Mouse (Mus musculus) lung, embryonic 15.5 days (tissue): ENCODE data around the gene Cenpn. TPM values are rescaled to one million over a fixed set of nuclear protein-coding genes. Genes with fewer than 3 reads are reported as not detected.

Experiments
- ATAC-seq: fragments of 200-750 bp; cut with Nextera tagmentation; 2 replicates; pipeline ENCODE4 v1.8.0; 2017; ENCODE audit warnings: moderate number of reproducible peaks, borderline replicate concordance; ENCODE audit not compliant: low FRiP score, low TSS enrichment; ENCODE audit errors: extremely low read depth
- H3K27ac ChIP-seq: fragments of 300-500 bp; sonication (generic); 2 replicates; pipeline ENCODE4 v1.5.1; 2015; ENCODE audit warnings: moderate library complexity, mild to moderate bottlenecking, inconsistent platforms
- H3K27me3 ChIP-seq: fragments of 300-500 bp; sonication (generic); 2 replicates; pipeline ENCODE4 v1.6.1; 2015; ENCODE audit warnings: inconsistent platforms
- H3K36me3 ChIP-seq: fragments of 300-500 bp; sonication (generic); 2 replicates; pipeline ENCODE4 v1.6.1; 2015; ENCODE audit warnings: inconsistent platforms
- H3K4me1 ChIP-seq: fragments of 300-500 bp; sonication (generic); 2 replicates; pipeline ENCODE4 v1.6.1; 2015; ENCODE audit warnings: inconsistent platforms
- H3K4me2 ChIP-seq: fragments of 300-500 bp; sonication (generic); 2 replicates; pipeline ENCODE4 v1.6.1; 2015; ENCODE audit warnings: inconsistent platforms, mild to moderate bottlenecking, moderate library complexity
- H3K4me3 ChIP-seq: fragments of 300-500 bp; sonication (generic); 2 replicates; pipeline ENCODE4 v1.5.1; 2015; ENCODE audit warnings: mild to moderate bottlenecking, inconsistent platforms
- H3K9ac ChIP-seq: fragments of 300-500 bp; sonication (generic); 2 replicates; pipeline ENCODE4 v1.6.1; 2015; ENCODE audit warnings: inconsistent platforms
- H3K9me3 ChIP-seq: fragments of 300-500 bp; sonication (generic); 2 replicates; pipeline ENCODE4 v1.6.1; 2016; ENCODE audit warnings: inconsistent platforms
- WGBS: fragments of 180-500 bp; shearing (Covaris S2); methylation state at CpG from one replicate; pipeline ENCODE4 v1.1.7; 2015; 5-methylcytosine and 5-hydroxymethylcytosine counted together
- polyA plus RNA-seq: library from polyadenylated mRNA; unstranded; fragments of >200 nt; fragmentation: Nextera tagmentation; extraction: Ambion mirVana; gene quantifications from 2 replicates; pipeline ENCODE4 v1.2.1, GENCODE M21; 2015

Gene Cenpn
- polyA plus RNA-seq, 1 experiment from 2014 or later: 46.5 TPM

DNA sequence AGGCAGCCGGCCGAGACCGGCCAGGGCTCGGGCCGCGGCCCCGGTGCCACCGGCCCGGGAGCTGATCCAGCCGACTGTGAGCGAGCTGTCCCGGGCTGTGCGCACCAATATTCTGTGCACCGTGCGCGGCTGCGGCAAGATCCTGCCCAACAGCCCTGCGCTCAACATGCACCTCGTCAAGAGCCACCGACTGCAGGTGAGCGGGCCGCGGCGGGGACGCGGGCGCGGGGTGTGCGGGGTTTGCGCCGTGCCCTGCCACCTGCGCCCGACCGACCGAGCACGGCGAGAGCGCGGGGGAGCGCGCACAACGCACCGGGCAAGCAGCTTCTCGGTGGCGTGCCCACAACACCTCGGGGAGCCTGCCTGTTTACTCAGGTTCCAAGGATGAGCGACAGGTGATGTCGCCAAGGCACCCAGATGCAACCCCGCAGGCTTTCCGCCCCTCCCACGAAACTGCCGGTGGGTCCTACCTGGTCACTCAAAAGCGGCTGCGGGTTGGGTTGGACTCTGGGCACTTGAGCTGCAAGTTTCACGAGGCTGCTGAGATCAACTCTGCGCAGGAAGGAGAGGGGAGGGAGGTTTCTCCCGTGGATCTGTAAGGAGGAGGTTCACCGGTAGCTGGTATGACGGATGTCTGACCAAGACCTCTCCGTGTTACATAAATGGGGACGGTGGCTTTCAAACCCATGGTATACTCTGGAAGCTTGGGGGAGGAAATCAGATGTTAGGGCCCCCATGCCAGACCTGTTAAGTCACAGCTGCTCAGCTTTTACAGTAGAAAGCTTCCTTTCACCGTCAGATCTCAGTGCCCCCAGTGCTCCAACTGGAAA lies 22.2 kb downstream of the Cenpn start:
- ATAC-seq: peak; percentile 50
- H3K4me1 ChIP-seq: peaks cover 41% of the 10 kb centered on the region

DNA sequence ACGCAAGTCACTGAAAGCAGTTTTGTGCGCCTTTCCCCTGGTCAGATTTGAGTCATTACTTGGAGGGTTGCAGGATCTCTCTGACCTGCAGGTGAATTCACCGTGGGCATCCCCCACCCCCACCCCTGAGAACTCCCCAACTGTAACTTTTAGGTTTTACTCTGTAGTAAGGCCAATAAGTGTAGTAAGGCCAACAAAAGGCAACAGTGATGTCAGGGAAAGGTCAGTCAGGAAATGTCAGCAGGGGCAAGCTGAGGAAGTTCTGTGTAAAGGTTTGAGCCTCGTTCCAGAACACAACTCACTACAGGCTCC lies 22.8 kb downstream of the Cenpn start:
- Histone ChIP-seq H3K4me1 (peaks cover 41% of the 10 kb centered on the region), H3K27me3 (no peaks in the 10 kb centered on the region), H3K4me3 (peak overlapping the region; percentile 90), H3K9me3 (no peaks in the 10 kb centered on the region), H3K9ac (peak overlapping the region; percentile 79; the same call in 1 of the 2 replicates), H3K27ac (no peak overlapping the region), H3K4me2 (peak overlapping the region; percentile 95), H3K36me3 (peaks cover 4% of the 10 kb centered on the region; the same call in 1 of the 2 replicates)
- 13% methylated on average over 4 of the region's 4 CpGs for WGBS
- ATAC-seq: no peak

More for the DNA sequence above, 22.2 kb downstream of the Cenpn start:
- peak overlapping the region; percentile 56 for H3K27ac ChIP-seq
- peak overlapping the region; percentile 79 for H3K9ac ChIP-seq
- peak overlapping the region; percentile 90 for H3K4me3 ChIP-seq
- under 1% methylated on average over 62 of the region's 62 CpGs for WGBS
- H3K27me3 ChIP-seq: no peaks in the 10 kb centered on the region
- H3K36me3 ChIP-seq: peaks cover 4% of the 10 kb centered on the region; the same call in 1 of the 2 replicates
- no peaks in the 10 kb centered on the region for H3K9me3 ChIP-seq
- peak overlapping the region; percentile 95 for H3K4me2 ChIP-seq

DNA sequence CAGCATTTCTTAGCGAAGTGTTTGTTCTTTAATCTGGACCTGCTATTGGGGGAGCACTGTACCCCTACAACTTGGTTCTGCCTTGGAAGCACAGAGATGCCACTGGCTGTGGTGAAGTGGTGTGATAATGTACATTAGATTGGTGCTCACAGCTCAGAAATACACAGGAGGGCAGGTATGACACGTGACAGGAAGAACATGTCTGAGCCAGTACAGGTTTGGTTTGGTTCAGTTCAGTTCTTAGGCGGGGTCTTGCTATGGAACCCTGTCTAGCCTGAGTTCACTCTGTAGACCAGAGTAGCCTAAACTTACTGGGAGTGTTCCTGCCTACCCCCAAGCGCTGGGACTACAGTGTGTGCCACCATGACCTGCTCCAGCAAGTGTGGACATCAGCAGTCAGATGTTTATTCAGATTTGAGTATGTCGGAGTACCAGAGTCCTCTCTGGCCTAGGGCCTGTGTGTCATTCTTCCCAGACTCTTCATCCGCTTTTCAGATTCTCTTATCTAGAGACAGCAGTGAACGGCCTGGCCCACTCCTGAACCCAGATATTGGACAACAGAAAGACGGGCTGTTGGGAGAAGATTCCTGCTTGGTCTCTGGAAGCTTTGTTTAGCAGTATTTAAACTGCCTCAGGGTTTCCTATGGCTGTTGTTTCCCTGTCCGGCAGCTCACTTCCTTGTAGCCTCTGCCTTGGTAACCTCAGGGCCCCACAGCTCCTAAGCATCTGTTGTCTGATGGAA lies 23.8 kb downstream of the Cenpn start:
- Histone ChIP-seq H3K27me3 (no peaks in the 10 kb centered on the region), H3K4me1 (peaks cover 44% of the 10 kb centered on the region), H3K27ac (no peak overlapping the region), H3K36me3 (peaks cover 4% of the 10 kb centered on the region; the same call in 1 of the 2 replicates), H3K9me3 (no peaks in the 10 kb centered on the region), H3K4me2 (peak overlapping the region; percentile 95), H3K9ac (no peak overlapping the region), H3K4me3 (no peak overlapping the region)
- no peak for ATAC-seq
- 68% methylated on average over 9 of the region's 9 CpGs for WGBS

DNA sequence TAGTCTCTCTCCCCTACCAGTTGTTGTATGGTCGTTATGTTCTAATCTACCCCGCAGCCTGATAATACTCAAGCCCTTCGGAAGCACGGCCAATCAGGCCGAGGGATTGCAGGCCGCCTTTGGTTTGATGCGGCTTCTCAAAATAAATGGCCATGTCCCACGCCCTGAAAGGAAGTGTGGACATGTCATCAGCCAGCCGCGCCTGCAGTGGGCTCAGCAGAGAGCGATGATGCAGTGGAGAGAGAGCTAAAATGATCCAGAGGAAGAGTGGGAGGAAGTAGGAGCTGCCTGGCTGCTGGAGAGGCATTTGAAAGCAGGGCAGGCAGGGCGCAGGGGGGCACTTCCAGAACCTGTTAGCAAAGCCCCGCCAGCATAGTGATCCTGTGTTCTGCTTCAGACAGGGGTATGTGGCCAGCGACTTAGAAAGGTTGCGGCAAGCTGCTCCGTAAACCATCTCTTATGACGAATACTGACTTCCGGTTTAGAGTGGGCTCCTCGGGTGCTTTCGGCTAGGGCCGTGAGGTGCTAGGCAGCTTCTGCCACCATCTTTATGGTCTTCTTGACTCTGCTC lies 24.8 kb downstream of the Cenpn start:
- Histone ChIP-seq H3K4me3 (no peak overlapping the region), H3K4me1 (peaks cover 51% of the 10 kb centered on the region), H3K9ac (no peak overlapping the region), H3K4me2 (peak overlapping the region; percentile 11), H3K9me3 (no peaks in the 10 kb centered on the region), H3K27me3 (no peaks in the 10 kb centered on the region), H3K36me3 (no peaks in the 10 kb centered on the region), H3K27ac (peak overlapping the region; percentile 4; the same call in 1 of the 2 replicates)
- 65% methylated on average over 21 of the region's 21 CpGs for WGBS
- no peak for ATAC-seq

DNA sequence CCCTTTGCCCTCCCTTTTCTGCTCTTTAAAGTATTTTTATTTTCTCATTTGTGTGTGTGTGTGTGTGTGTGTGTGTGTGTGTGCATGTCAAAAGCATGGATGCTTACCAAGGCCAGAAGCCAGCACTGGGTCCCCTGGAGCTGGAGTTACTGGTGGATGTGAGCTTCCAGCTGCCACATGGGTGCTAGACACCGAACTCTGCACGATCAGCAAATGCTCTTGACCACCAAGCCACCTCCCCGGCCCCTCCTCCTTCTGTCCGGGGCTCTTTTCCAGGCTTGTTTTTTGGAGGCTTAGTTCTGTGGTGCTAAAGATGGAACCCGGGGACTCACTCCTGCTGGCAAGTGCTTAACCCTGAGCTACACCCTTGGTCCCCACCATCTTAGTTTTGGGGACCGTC lies 25.3 kb downstream of the Cenpn start:
- 68% methylated on average over 6 of the region's 6 CpGs for WGBS
- peak overlapping the region; percentile 11; the same call in 1 of the 2 replicates for H3K4me2 ChIP-seq
- H3K27ac ChIP-seq: peak overlapping the region; percentile 4; the same call in 1 of the 2 replicates

DNA sequence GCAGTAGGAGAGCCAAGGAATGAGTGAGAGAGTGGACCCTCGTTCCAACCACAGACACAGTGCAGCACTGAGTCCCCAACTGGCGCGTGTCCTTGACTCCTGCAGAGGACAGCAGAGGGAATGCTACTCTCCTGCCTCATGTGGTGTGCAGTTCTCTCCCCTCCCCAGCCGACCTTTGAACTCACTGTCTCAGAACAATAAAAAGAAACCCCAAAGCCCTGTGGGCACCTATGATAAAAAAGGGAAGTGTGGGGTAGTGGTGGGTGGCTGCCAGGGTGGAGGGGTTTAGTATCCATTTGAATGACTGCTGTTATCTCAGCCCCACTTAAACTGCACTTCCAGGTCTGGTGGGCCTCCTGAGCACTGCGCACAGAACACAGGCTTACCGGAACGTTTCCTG lies 26.1 kb downstream of the Cenpn start:
- H3K27ac ChIP-seq: peak overlapping the region; percentile 52
- H3K36me3 ChIP-seq: no peaks in the 10 kb centered on the region
- ATAC-seq: no peak
- no peaks in the 10 kb centered on the region for H3K27me3 ChIP-seq
- peaks cover 56% of the 10 kb centered on the region for H3K4me1 ChIP-seq
- no peak overlapping the region for H3K4me3 ChIP-seq
- no peak overlapping the region for H3K4me2 ChIP-seq
- no peaks in the 10 kb centered on the region for H3K9me3 ChIP-seq
- no peak overlapping the region for H3K9ac ChIP-seq
- 74% methylated on average over 7 of the region's 7 CpGs for WGBS

More for the DNA sequence above, 25.3 kb downstream of the Cenpn start:
- H3K9ac ChIP-seq: no peak overlapping the region
- no peaks in the 10 kb centered on the region for H3K36me3 ChIP-seq
- no peak overlapping the region for H3K4me3 ChIP-seq
- no peak for ATAC-seq
- H3K9me3 ChIP-seq: no peaks in the 10 kb centered on the region
- H3K4me1 ChIP-seq: peaks cover 55% of the 10 kb centered on the region
- no peaks in the 10 kb centered on the region for H3K27me3 ChIP-seq

DNA sequence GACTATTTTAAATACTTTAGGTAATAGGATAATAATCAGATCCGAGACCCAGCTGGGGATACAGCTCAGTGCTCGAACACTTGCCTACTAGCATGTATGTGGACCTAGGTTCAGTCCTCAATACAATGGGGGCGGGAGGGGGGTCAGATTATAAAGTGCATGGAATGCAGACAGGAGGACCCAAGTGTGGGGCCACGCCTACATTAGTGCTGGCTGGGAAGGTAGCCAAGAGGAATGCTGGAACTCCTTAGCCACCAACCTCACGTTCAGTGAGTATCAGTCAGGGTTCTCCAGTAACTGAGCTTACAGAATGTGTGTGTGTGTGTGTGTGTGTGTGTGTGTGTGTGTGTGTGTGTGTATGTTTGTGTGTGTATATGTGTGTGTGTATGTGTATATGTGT lies 29.8 kb downstream of the Cenpn start:
- Histone ChIP-seq H3K4me2 (no peak overlapping the region), H3K36me3 (peaks cover 27% of the 10 kb centered on the region), H3K27ac (peak overlapping the region; percentile 83), H3K27me3 (no peaks in the 10 kb centered on the region), H3K4me1 (peaks cover 25% of the 10 kb centered on the region), H3K4me3 (no peak overlapping the region), H3K9ac (no peak overlapping the region), H3K9me3 (no peaks in the 10 kb centered on the region)
- 29% methylated on average over 5 of the region's 5 CpGs for WGBS
- ATAC-seq: peak; percentile 79

DNA sequence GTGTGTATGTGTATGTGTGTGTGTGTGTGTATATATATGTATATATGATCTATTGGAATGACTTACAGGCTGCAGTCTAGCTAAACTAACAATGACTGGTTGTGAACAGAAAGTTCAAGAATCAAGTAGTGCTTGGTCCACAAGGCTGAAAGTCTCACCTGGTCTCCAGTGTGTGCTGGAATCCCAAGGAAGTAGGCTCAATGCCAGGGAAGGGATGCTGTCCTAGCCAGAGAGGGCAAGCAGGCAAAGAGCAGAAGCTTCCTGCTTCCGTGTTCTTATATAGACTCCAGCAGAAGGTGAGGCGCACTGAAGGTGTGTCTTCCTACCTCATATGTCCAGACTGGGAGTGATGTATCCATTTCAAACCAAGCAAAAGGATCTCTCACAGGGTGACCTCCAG lies 30.2 kb downstream of the Cenpn start:
- no peak overlapping the region for H3K4me3 ChIP-seq
- no peak overlapping the region for H3K4me2 ChIP-seq
- 0 out of 2 replicates have a peak, but pooled peaks have one; percentile 15 for ATAC-seq
- WGBS: 72% methylated on average over 2 of the region's 2 CpGs
- H3K36me3 ChIP-seq: peaks cover 31% of the 10 kb centered on the region
- no peak overlapping the region for H3K9ac ChIP-seq
- H3K27ac ChIP-seq: peak overlapping the region; percentile 83
- peaks cover 25% of the 10 kb centered on the region for H3K4me1 ChIP-seq
- no peaks in the 10 kb centered on the region for H3K9me3 ChIP-seq
- H3K27me3 ChIP-seq: no peaks in the 10 kb centered on the region

DNA sequence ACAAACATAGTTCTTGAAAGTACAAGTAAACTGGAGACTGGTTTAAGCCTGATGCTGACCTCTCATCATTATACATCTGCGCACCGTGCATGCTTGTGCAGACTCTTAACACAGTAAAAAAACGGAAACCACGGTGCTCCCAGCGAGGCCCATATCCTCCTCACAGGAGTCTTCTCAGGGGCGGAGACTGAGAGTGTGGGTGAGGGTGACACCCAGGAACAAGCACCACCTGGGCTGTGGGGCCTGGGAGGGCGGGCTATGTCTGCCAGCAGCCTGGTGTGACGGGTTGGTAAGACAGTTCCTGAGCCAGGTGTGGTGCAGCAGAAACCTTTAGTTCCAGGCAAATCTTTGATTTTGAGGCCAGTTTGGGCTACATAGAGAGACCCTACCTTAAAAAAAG lies 30.9 kb downstream of the Cenpn start:
- whole genome bisulfite sequencing: 72% methylated on average over 8 of the region's 8 CpGs
- Histone ChIP-seq H3K27ac (peak overlapping the region; percentile 83), H3K4me1 (peaks cover 22% of the 10 kb centered on the region), H3K4me3 (no peak overlapping the region), H3K9ac (no peak overlapping the region), H3K36me3 (peaks cover 38% of the 10 kb centered on the region), H3K9me3 (no peaks in the 10 kb centered on the region), H3K4me2 (no peak overlapping the region), H3K27me3 (no peaks in the 10 kb centered on the region)
- no peak for ATAC-seq

DNA sequence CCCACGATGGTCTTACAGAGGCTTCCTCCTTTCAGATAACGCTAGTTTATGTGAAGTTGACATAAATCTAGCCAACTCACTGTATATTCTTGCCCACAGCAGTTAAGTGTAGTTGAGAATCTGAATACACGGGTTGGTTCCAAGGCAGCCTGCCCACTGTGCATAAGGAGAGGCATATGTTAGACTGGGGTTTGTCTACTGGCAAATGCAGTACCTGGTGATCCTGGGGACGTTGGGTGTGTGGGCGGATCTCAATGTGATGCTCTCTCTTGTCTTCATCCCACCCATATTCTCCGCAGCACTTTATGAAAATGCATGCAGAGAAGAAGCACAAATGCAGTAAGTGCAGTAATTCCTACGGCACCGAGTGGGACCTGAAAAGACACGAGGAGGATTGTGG lies 32.9 kb downstream of the Cenpn start:
- Histone ChIP-seq H3K4me1 (peaks cover 17% of the 10 kb centered on the region), H3K9ac (no peak overlapping the region), H3K4me2 (no peak overlapping the region), H3K27ac (no peak overlapping the region), H3K27me3 (no peaks in the 10 kb centered on the region), H3K4me3 (no peak overlapping the region), H3K36me3 (peaks cover 51% of the 10 kb centered on the region), H3K9me3 (no peaks in the 10 kb centered on the region)
- WGBS: 86% methylated on average over 9 of the region's 9 CpGs
- ATAC-seq: no peak

DNA sequence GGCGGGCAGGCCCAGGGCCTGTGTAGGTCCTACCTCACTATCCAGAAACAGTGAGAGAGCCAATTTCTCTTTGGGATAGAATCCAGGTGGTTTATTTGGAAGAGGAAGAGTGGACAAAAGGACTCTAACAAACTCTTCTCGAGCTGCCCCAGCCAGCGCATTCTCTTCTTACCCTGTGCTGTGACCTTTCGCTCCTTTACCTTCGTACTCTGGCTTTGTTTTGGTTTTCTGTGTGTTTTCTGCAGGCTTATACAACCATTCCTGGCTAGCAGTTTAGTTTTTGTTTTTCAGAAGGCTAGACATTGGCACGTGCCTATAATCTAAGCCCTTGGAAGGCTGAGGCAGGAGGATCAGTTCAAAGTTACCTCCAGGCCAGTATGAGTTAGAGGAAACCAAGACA lies 48.0 kb downstream of the Cenpn start:
- 82% methylated on average over 6 of the region's 6 CpGs for WGBS
- Histone ChIP-seq H3K4me2 (no peak overlapping the region), H3K9me3 (no peaks in the 10 kb centered on the region), H3K4me1 (no peaks in the 10 kb centered on the region), H3K9ac (no peak overlapping the region), H3K36me3 (no peaks in the 10 kb centered on the region), H3K27ac (no peak overlapping the region), H3K27me3 (no peaks in the 10 kb centered on the region), H3K4me3 (no peak overlapping the region)
- no peak for ATAC-seq

DNA sequence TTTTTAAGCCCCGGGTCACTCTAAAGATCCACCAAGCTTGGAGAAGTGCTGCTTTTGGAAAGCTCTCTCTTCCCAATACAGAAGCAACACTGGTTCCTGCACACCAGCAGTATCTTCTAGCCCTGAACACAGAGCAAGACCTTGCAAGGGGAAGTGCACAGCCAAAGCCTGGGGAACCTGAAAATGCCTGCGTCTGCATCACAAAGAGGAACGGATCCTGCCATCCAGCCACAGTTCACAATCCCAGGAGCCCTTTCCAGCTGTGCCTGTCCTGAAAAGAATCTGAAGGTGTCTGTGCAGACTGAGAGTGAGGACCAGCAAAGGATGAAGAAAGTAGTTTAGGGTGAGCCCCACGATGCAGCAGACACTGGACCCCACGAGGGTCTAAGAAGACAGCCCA lies 53.5 kb downstream of the Cenpn start:
- no peaks in the 10 kb centered on the region for H3K36me3 ChIP-seq
- H3K4me1 ChIP-seq: peaks cover 14% of the 10 kb centered on the region
- no peak overlapping the region for H3K27ac ChIP-seq
- H3K4me2 ChIP-seq: no peak overlapping the region
- no peaks in the 10 kb centered on the region for H3K9me3 ChIP-seq
- no peaks in the 10 kb centered on the region for H3K27me3 ChIP-seq
- no peak overlapping the region for H3K4me3 ChIP-seq
- ATAC-seq: no peak
- 29% methylated on average over 5 of the region's 5 CpGs for WGBS
- no peak overlapping the region for H3K9ac ChIP-seq
